Mouse (Mus musculus): ENCODE measurements at regions not wholly inside any gene's neighbourhood (a gene's known extent, or its start where the extent isn't known, plus 50 kb on each side); places are given as distances from the start of the nearest gene placed in this dataset.

GRCm38 (mm10) chr17:44336842-44337241 is 148.5 kb downstream of the Clic5 start:
- no peak overlapping the region for H3K4me3 ChIP-seq (replicated peaks in 1 of 3; ENCODE audit: low read depth in 2 of 3, low read length in 2 of 3, poor library complexity in 1 of 3)
- no peaks in the 10 kb centered on the region for H3K9me3 ChIP-seq (replicated peaks; ENCODE audit: low read length)
- peaks cover 2% of the 10 kb centered on the region for H3K27me3 ChIP-seq (replicated peaks)
- no peak overlapping the region for H3K9ac ChIP-seq (ENCODE audit: insufficient read depth, low read depth)
- dilution Hi-C loops (cut with MboI; ENCODE audit: extremely low pct_ligation_motif_present, extremely low pct_unique_long_range_greater_than_20kb, low sequenced_read_pairs) (no loop called here), in situ Hi-C loops (cut with MboI; ENCODE audit: low pct_ligation_motif_present, low pct_unique_long_range_greater_than_20kb, low sequenced_read_pairs) (no loop called here)
- DNase-seq (ENCODE audit: extremely low read depth) = no peak
- H3K27ac ChIP-seq (ENCODE audit: insufficient read depth, low read depth) = no peak overlapping the region
- H3K4me2 ChIP-seq (ENCODE audit: insufficient read depth, low read depth, poor library complexity, severe bottlenecking) = no peak overlapping the region
- TF ChIP-seq KAT2A (IDR thresholded peaks at IDR 0.05; ENCODE audit: insufficient replicate concordance, low read length) = no peak
- TF ChIP-seq JUN (IDR thresholded peaks at IDR 0.05; ENCODE audit: insufficient read depth, low read depth, low read length) = no peak
- H3K4me1 ChIP-seq (ENCODE audit: control insufficient read depth in 1 of 2, insufficient read depth in 2 of 2) = no peaks in the 10 kb centered on the region
- no peaks in the 10 kb centered on the region for H3K79me2 ChIP-seq (replicated peaks; ENCODE audit: control insufficient read depth, extremely low read depth, insufficient read depth, poor library complexity, severe bottlenecking)
- H3K36me3 ChIP-seq (replicated peaks in 1 of 2; ENCODE audit: control insufficient read depth in 1 of 2, insufficient read depth in 1 of 2, low read length in 1 of 2) = no peaks in the 10 kb centered on the region

GRCm38 (mm10) chr17:44337253-44337652 is 148.9 kb downstream of the Clic5 start:
- H3K9ac ChIP-seq (ENCODE audit: insufficient read depth, low read depth) = no peak overlapping the region
- no peaks in the 10 kb centered on the region for H3K79me2 ChIP-seq (replicated peaks; ENCODE audit: control insufficient read depth, extremely low read depth, insufficient read depth, poor library complexity, severe bottlenecking)
- H3K27ac ChIP-seq (ENCODE audit: insufficient read depth, low read depth) = no peak overlapping the region
- in situ Hi-C loops (cut with MboI; ENCODE audit: low pct_ligation_motif_present, low pct_unique_long_range_greater_than_20kb, low sequenced_read_pairs) = no loop called here
- peaks cover 4% of the 10 kb centered on the region for H3K27me3 ChIP-seq (replicated peaks)
- no peaks in the 10 kb centered on the region for H3K9me3 ChIP-seq (replicated peaks; ENCODE audit: low read length)
- DNase-seq (ENCODE audit: extremely low read depth) = no peak
- TF ChIP-seq MAFK (IDR thresholded peaks at IDR 0.05; ENCODE audit: insufficient replicate concordance, low read length) (no peak), USF1 (IDR thresholded peaks at IDR 0.05; ENCODE audit: low read depth, low read length) (no peak), JUND (conservative IDR thresholded peaks at IDR 0.05; ENCODE audit: low read depth, low read length) (no peak), NRF1 (IDR thresholded peaks at IDR 0.05; ENCODE audit: low read depth, low read length) (no peak), SMC3 (IDR thresholded peaks at IDR 0.05; ENCODE audit: low read depth, low read length) (no peak), KAT2A (IDR thresholded peaks at IDR 0.05; ENCODE audit: insufficient replicate concordance, low read length) (no peak), RCOR1 (conservative IDR thresholded peaks at IDR 0.05; ENCODE audit: low read depth, low read length) (no peak), TBP (conservative IDR thresholded peaks at IDR 0.05; ENCODE audit: low read depth, low read length) (no peak), ETS1 (conservative IDR thresholded peaks at IDR 0.05; ENCODE audit: low read depth, low read length) (no peak), MAX (IDR thresholded peaks at IDR 0.05; ENCODE audit: low read length) (no peak), MEF2A (IDR thresholded peaks at IDR 0.05; ENCODE audit: borderline replicate concordance, low read depth, low read length) (no peak), PAX5 (IDR thresholded peaks at IDR 0.05; ENCODE audit: low read length) (no peak), EP300 (IDR thresholded peaks at IDR 0.05; ENCODE audit: low read length) (no peak), HCFC1 (IDR thresholded peaks at IDR 0.05; ENCODE audit: low read depth, low read length) (no peak), POLR2AphosphoS2 (IDR thresholded peaks at IDR 0.05; ENCODE audit: low read depth, low read length) (no peak), TCF12 (IDR thresholded peaks at IDR 0.05; ENCODE audit: low read depth, low read length) (no peak), E2F4 (IDR thresholded peaks at IDR 0.05; ENCODE audit: insufficient replicate concordance, low read depth, low read length) (no peak), NELFE (IDR thresholded peaks at IDR 0.05; ENCODE audit: low read depth, low read length) (no peak), CHD2 (IDR thresholded peaks at IDR 0.05; ENCODE audit: low read length) (no peak), ELF1 (IDR thresholded peaks at IDR 0.05; ENCODE audit: low read depth, low read length) (no peak)
- no peaks in the 10 kb centered on the region for H3K36me3 ChIP-seq (replicated peaks in 1 of 2; ENCODE audit: control insufficient read depth in 1 of 2, insufficient read depth in 1 of 2, low read length in 1 of 2)
- dilution Hi-C loops (cut with MboI; ENCODE audit: extremely low pct_ligation_motif_present, extremely low pct_unique_long_range_greater_than_20kb, low sequenced_read_pairs) = no loop called here
- no peaks in the 10 kb centered on the region for H3K4me1 ChIP-seq (ENCODE audit: control insufficient read depth in 1 of 2, insufficient read depth in 2 of 2)
- no peak overlapping the region for H3K4me2 ChIP-seq (ENCODE audit: insufficient read depth, low read depth, poor library complexity, severe bottlenecking)
- H3K4me3 ChIP-seq (replicated peaks in 1 of 3; ENCODE audit: low read depth in 2 of 3, low read length in 2 of 3, poor library complexity in 1 of 3) = no peak overlapping the region
